Mouse (Mus musculus): ENCODE measurements around the gene Gm20388.

Gene Gm20388

GRCm38 (mm10) chr8:120100388-120101067, 189.9 kb downstream of the Gm20388 start:
- DNase-seq = no peak

- peak; percentile 77 for DNase-seq
Measured at GRCm38 (mm10) chr8:120101068-120101972, 190.7 kb downstream of the Gm20388 start, which contains the start of gene Zdhhc7. Zdhhc7 (minus strand) TSS chr8:120101482.

DNA sequence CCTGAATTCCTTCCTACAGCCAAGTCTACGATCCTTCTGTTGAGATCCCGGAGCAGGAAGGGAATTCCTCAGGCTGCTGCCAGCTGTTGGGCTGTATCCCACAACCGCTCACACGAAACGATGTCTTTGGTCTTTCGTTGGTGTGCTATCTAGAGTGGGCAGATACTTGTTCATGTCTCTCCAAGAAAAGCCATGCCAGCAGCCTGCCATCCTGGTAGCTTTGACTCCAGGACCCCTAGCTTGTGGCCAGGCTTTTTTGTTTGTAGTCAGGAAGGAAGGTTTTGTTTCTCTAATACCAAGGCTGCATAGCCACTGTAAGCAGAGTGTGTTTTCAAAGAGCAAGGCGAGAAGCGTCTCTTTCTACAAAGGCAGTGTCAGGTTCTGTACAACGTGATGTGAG, 193.3 kb downstream of the Gm20388 start:
- no peak for DNase-seq

- DNase-seq = no peak
Measured at GRCm38 (mm10) chr8:120104721-120105272, 194.2 kb downstream of the Gm20388 start.

DNA sequence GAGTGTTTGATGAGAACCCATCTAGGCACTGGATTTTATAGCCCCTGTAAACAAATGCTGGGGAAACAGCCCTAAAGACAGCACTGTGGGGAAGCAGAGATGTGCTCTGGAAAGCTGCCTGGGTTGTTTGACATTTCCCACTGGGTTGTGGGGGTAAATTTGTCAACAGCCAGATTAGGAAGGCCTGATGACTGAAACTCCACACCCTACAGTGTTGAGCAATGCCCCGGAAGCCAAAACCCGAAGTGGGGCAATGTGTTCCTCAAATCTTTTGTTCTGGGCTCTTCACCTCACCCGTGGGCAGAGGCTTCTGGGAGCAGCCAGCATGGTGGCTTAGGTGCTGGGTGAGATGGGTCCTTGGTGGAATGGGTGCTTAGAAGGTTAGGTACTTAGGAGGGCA, 198.5 kb downstream of the Gm20388 start:
- DNase-seq = no peak

DNA sequence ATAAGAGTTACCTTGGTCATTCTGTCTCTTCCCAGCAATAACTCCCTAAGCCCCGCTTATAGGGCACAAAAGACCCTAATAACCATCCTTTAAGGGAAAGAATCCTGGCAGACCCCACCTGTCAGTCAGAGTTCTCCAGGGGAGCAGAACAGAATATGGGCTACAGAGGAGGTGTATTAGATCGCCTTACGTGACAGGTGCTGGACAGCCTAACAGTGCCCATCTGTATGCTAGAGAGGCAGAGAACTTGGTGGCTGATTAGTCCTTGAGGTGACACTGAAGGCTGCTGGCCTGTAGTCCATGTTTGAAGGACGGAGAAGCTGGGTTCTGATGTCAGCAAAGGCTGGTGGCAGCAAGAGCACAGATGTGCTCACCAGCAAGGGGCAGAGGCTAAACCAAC, 200.3 kb downstream of the Gm20388 start:
- no peak for DNase-seq

GRCm38 (mm10) chr8:120111382-120111781, 200.7 kb downstream of the Gm20388 start:
- no peak for DNase-seq

DNA sequence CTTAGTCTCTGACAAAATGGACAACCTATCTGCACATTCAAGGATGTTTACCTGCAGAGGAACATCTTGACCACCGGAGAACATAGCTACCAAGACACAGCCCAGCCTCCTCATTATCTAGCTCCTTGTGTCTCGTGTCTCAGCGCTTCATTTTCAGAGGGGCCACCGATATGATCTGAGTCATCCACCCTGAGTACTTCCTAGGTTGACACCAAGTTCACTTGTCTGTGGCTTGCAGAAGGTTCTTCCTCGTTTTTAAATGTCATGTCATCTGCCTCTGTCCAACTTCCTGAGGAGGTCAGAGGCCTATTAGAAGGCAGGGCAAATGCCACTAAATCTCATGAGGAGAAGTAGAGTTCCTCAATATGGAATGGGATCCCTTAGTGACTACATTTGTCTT, 201.9 kb downstream of the Gm20388 start:
- peak; percentile 51 for DNase-seq

- DNase-seq = no peak
Measured at GRCm38 (mm10) chr8:120113306-120113705, 202.7 kb downstream of the Gm20388 start.

- DNase-seq = peak; percentile 100
Measured at GRCm38 (mm10) chr8:120113758-120114255, 203.2 kb downstream of the Gm20388 start, which contains the start of gene 6430548M08Rik. 6430548M08Rik (plus strand) TSS chr8:120114152.

GRCm38 (mm10) chr8:120114315-120114841, 203.7 kb downstream of the Gm20388 start:
- DNase-seq = peak; percentile 75

GRCm38 (mm10) chr8:120116600-120116999, 206.0 kb downstream of the Gm20388 start:
- no peak for DNase-seq

GRCm38 (mm10) chr8:120118162-120118561, 207.5 kb downstream of the Gm20388 start:
- no peak for DNase-seq

- no peak for DNase-seq
Measured at GRCm38 (mm10) chr8:120118847-120119246, 208.2 kb downstream of the Gm20388 start.

GRCm38 (mm10) chr8:120119429-120119828, 208.8 kb downstream of the Gm20388 start:
- no peak for DNase-seq

- DNase-seq = no peak
Measured at GRCm38 (mm10) chr8:120119931-120120330, 209.3 kb downstream of the Gm20388 start.

GRCm38 (mm10) chr8:120120951-120121350, 210.3 kb downstream of the Gm20388 start:
- DNase-seq = no peak

DNA sequence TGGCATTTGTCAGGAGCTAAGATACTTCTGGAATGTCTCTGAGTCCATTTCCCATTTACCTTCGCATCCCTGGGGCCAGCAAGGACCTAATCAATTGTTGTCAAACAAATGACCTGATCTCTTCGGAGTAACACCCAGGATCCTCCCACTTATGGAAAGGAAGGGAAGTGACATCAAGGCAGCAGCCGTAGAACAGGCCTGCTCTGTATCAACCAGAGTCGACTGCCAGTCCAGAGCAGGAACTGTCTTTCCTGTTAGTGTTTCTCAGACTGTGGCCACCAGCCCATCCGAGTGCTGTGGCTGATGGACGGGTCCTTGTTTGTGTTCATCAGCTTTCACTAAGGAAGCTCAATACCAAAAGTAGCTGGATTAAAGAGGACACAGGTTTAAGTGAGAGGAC, 213.6 kb downstream of the Gm20388 start:
- DNase-seq = no peak

DNA sequence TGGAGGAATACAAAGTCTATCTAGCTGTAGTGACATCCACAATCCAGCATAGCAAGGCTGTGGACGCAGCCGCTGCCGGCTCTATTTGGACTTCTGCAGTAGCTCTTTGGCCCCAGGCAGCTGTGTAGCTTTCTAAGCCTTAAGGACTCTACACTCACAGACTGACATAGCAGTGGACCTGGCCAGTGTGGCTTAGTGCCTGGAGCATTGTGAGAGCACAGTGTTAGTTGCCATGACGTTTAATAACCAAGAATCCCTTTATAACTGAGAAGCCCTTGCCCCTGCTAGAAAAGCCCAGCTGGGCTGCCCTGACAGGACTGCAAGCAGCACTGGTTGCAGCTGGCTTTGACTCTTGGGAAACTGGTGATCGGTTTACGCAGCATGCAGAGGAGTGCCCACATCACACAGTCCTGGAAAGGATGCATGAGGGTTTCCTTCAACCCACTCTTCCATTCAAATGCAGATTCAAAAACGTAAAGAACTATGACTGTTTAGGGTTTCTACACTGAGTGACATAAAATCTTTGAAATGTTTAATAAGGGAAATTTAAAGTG, 214.3 kb downstream of the Gm20388 start:
- no peak for DNase-seq

DNA sequence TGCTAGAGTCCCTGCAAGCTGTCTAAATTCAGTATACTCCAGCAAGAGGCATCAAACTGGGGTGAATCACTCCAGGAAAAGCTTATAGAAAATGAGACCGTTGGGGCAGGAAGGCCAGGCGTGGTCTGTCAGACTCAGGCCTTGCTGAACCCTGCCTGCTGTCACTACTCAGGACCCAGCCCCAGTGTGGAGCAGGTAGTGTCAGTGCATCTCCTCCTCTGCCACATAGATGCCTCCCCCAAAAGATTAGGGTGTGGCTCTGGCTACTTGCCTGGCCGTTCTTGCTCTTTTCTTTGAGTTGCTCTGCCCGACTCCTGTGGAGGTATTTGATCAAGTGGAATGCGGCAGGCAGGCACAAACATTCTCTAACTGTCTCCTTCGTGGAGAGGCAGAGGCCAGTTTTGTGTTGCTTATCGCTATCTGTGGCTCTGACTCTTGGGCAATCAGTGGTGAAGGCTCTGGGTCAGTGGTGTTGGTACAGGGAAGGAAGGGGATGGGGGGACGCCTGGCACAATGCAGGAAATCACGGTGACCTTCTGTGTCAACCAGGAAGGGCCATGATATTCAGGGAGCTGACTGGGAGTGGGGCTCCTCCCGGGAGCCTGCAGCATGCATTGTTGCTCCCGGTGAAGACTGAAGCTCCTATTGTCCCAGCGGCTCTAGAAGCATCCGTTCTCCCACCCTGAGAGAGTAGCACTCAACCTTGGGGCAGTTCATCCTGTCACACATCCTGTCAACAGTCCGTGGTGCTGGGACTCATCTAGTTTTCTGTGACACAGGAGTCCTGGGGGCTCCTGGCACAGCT, 215.9 kb downstream of the Gm20388 start:
- no peak for DNase-seq

DNA sequence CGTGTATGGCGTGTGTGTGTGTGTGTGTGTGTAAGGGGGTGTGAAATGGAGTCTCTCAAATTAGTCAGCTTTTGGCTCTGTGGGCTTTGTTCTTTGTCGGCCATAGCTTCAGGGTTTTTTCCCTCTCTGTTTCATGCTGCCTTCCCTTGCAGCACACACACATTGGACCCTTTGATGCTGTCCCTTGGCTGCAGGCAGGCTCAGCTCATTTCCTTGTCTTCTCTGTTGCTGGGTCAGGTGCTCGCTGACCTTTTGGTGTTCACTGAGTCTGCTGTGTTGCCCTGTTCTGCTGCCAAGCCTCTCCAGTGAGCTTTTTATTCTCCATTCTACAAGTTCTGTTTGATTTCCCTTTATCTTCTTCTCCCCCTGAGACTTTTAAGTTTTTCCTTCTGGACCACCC, 218.9 kb downstream of the Gm20388 start:
- no peak for DNase-seq

DNA sequence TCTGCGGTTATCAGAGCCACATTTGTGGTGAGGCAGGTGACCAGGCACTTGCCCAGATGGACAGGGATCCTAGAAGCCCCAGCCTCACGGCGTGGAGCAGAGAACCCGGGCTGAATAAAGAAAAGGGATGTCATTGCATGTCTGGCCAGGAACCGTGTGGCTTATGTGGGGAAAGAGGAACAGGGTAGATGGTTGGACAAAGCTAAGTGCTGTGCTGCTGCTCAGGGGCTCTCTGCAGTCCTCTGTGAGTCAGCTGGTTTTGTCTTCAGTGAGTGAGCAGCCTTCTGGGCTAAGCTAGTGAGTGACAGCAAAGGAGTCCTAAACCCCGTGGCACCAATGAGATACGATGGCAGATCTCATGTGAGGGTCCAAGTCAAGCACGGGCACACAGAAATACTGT, 220.5 kb downstream of the Gm20388 start:
- DNase-seq = no peak
